Mouse (Mus musculus) lung, adult 2 months (tissue): ENCODE measurements around the gene Apip. TPM values are rescaled to one million over a fixed set of nuclear protein-coding genes. Genes with fewer than 3 reads are reported as not detected.

Source experiments
- DNase-seq: peaks from one replicate; pipeline ENCODE4 v3.0.0; 2022
- H3K4me1 ChIP-seq: fragments of 200-500 bp; 2 replicates; pipeline ENCODE4 v1.6.1; 2011; ENCODE audit warnings: low read length; ENCODE audit not compliant: control insufficient read depth, insufficient read depth
- H3K4me3 ChIP-seq: fragments of 200-500 bp; replicated peaks from 2 replicates; pipeline ENCODE3; 2011; ENCODE audit warnings: low read depth, mild to moderate bottlenecking, control low read depth, low read length; ENCODE audit errors: extremely low read depth
- CTCF ChIP-seq: fragments of 200-500 bp; IDR thresholded peaks from 2 replicates; pipeline ENCODE4 v1.5.1; 2011; ENCODE audit warnings: mild to moderate bottlenecking, low read length, control low read depth; ENCODE audit not compliant: insufficient read depth
- POLR2A ChIP-seq: fragments of 200-500 bp; IDR thresholded peaks from 2 replicates; pipeline ENCODE4 v1.6.1; 2011; ENCODE audit warnings: low read depth, mild to moderate bottlenecking, control low read depth, low read length, borderline replicate concordance; ENCODE audit errors: extremely low read depth
- WGBS: fragments of 180-500 bp; shearing (Covaris S2); methylation state at CpG from one replicate; pipeline ENCODE4 v1.1.7; 2018; 5-methylcytosine and 5-hydroxymethylcytosine counted together
- polyA plus RNA-seq: library from polyadenylated mRNA; depleted of rRNA; stranded (reverse); fragments of >200 nt; gene quantifications from 2 replicates; pipeline ENCODE4 v1.2.3, GENCODE M21; 2012; rRNA removed

Gene Apip
- polyA plus RNA-seq: 12.0 and 13.7 TPM in 2 replicates

GRCm38 (mm10) chr2:103073219-103073982 lies at the start of gene Apip, which contains the start of gene Pdhx:
Gene Apip, plus strand, starts transcription at chr2:103073675.
Gene Pdhx, minus strand, starts transcription at chr2:103073513.
- peak; percentile 82 for TF ChIP-seq POLR2A
- no peak for TF ChIP-seq CTCF
- Histone ChIP-seq H3K4me3 (peak within 1 kb of the TSS; percentile 95), H3K4me1 (peaks cover 4% of the 10 kb centered on the region; the same call in 1 of the 2 replicates)
- under 1% methylated on average over 55 of the region's 55 CpGs for WGBS
- DNase-seq: peak; percentile 100

GRCm38 (mm10) chr2:103037831-103038230 lies 35.6 kb upstream of the Apip start:
- Histone ChIP-seq H3K4me1 (no peaks in the 10 kb centered on the region), H3K4me3 (no peak overlapping the region)
- 75% methylated on average over 4 of the region's 4 CpGs for WGBS
- TF ChIP-seq CTCF (no peak), POLR2A (no peak)
- no peak for DNase-seq

- DNase-seq: no peak
- no peak overlapping the region for H3K4me3 ChIP-seq
- TF ChIP-seq POLR2A (no peak), CTCF (no peak)
- H3K4me1 ChIP-seq: no peaks in the 10 kb centered on the region
- WGBS: 76% methylated on average over 8 of the region's 8 CpGs
Measured at GRCm38 (mm10) chr2:103040896-103041295, 32.6 kb upstream of the Apip start.

GRCm38 (mm10) chr2:103045286-103045685 lies 28.2 kb upstream of the Apip start:
- TF ChIP-seq CTCF: no peak
- no peak for TF ChIP-seq POLR2A
- 90% methylated on average over 2 of the region's 2 CpGs for WGBS
- DNase-seq: no peak
- H3K4me3 ChIP-seq: no peak overlapping the region
- 0 out of 2 replicates have a peak, but pooled peaks cover 3% of the 10 kb centered on the region for H3K4me1 ChIP-seq

- 77% methylated on average over 19 of the region's 19 CpGs for WGBS
- no peak for DNase-seq
Measured at GRCm38 (mm10) chr2:103051937-103052893, 21.3 kb upstream of the Apip start.

GRCm38 (mm10) chr2:103055820-103056219 lies 17.7 kb upstream of the Apip start:
- H3K4me1 ChIP-seq: peaks cover 7% of the 10 kb centered on the region
- WGBS: 80% methylated on average over 6 of the region's 6 CpGs

More at GRCm38 (mm10) chr2:103051937-103052893, 21.3 kb upstream of the Apip start:
- H3K4me3 ChIP-seq: no peak overlapping the region
- TF ChIP-seq CTCF (no peak), POLR2A (no peak)
- H3K4me1 ChIP-seq: peaks cover 3% of the 10 kb centered on the region; the same call in 1 of the 2 replicates

GRCm38 (mm10) chr2:103058266-103058665 lies 15.2 kb upstream of the Apip start:
- no peak for TF ChIP-seq POLR2A
- no peak for TF ChIP-seq CTCF
- DNase-seq: no peak
- Histone ChIP-seq H3K4me3 (no peak overlapping the region), H3K4me1 (peaks cover 7% of the 10 kb centered on the region)
- WGBS: 65% methylated on average over 3 of the region's 3 CpGs

More at GRCm38 (mm10) chr2:103055820-103056219, 17.7 kb upstream of the Apip start:
- TF ChIP-seq POLR2A (no peak), CTCF (no peak)
- H3K4me3 ChIP-seq: no peak overlapping the region
- no peak for DNase-seq

- no peak overlapping the region for H3K4me3 ChIP-seq
- TF ChIP-seq POLR2A (no peak), CTCF (peak; percentile 55)
- DNase-seq: peak; percentile 37
- 19% methylated on average over 3 of the region's 3 CpGs for WGBS
- H3K4me1 ChIP-seq: peaks cover 7% of the 10 kb centered on the region
Measured at GRCm38 (mm10) chr2:103062865-103063264, 10.6 kb upstream of the Apip start.

GRCm38 (mm10) chr2:103066683-103067551 lies 6.6 kb upstream of the Apip start:
- Histone ChIP-seq H3K4me1 (peaks cover 4% of the 10 kb centered on the region; the same call in 1 of the 2 replicates), H3K4me3 (no peak overlapping the region)
- 75% methylated on average over 8 of the region's 8 CpGs for WGBS
- DNase-seq: no peak
- no peak for TF ChIP-seq POLR2A
- no peak for TF ChIP-seq CTCF
